Mouse (Mus musculus): ENCODE data around the gene Atl1.

DNA sequence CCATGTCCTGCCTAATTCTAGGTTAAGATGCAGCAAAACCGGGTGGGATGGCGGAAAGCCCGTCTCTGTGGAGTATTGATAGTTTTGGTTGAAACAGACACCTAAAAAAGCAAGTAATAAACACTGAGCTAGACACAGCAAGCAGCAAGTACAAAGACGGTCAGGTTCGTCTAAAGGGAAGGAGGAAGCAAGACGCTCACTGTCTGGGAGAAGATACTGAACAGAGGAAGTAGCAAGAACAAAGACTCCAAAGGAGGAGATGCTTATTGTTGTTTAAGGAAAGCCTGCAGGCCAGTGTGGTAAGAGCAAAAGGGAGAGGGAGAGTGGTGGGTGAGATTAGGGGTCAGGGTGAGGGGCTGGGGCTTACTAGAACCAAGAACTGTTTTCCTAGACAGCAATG, 2.4 kb upstream of the Atl1 start:
- TF ChIP-seq CTCF (IDR thresholded peaks at IDR 0.05; ENCODE audit: extremely low read depth, insufficient read depth, low read length) (no peak), POLR2A (IDR thresholded peaks at IDR 0.05; ENCODE audit: extremely low read depth, insufficient read depth, low read length) (no peak)
